Mouse (Mus musculus): ENCODE data around the gene Sertad4. TPM values are rescaled to one million over a fixed set of nuclear protein-coding genes. Genes with fewer than 3 reads are reported as not detected.
A peak's percentile ranks its signal among the peaks of the same experiment; 100 is the strongest.

The Sertad4 gene
- polyA plus RNA-seq, 1 experiment from 2014 or later: 27.8 TPM

- H3K4me2 ChIP-seq: no peak overlapping the region
- peak overlapping the region; percentile 43 for H3K27ac ChIP-seq (replicated peaks)
- H3K4me1 ChIP-seq (replicated peaks): peaks cover 26% of the 10 kb centered on the region
- H3K36me3 ChIP-seq: no peaks in the 10 kb centered on the region
- no peaks in the 10 kb centered on the region for H3K27me3 ChIP-seq
- H3K9me3 ChIP-seq: no peaks in the 10 kb centered on the region
- no peak overlapping the region for H3K9ac ChIP-seq
- ATAC-seq (ENCODE audit: low read depth): no peak
- 74% methylated on average over 16 of the region's 16 CpGs for WGBS
- H3K4me3 ChIP-seq: no peak overlapping the region
Observed at GRCm38 (mm10) chr1:192798212-192799164, 57.1 kb downstream of the Sertad4 start.

GRCm38 (mm10) chr1:192797011-192797274, 58.6 kb downstream of the Sertad4 start:
- H3K27ac ChIP-seq (replicated peaks): peak overlapping the region; percentile 64

GRCm38 (mm10) chr1:192796201-192797010, 59.1 kb downstream of the Sertad4 start:
- Histone ChIP-seq H3K4me2 (peak overlapping the region; percentile 26; the same call in 1 of the 2 replicates), H3K27ac (replicated peaks) (peak overlapping the region; percentile 78), H3K36me3 (no peaks in the 10 kb centered on the region), H3K4me3 (no peak overlapping the region), H3K4me1 (replicated peaks) (peaks cover 33% of the 10 kb centered on the region), H3K27me3 (no peaks in the 10 kb centered on the region), H3K9me3 (no peaks in the 10 kb centered on the region), H3K9ac (peak overlapping the region; percentile 45; the same call in 1 of the 2 replicates)
- peak; percentile 42 for ATAC-seq (ENCODE audit: low read depth)
- 10% methylated on average over 10 of the region's 21 CpGs for WGBS

More at GRCm38 (mm10) chr1:192797011-192797274, 58.6 kb downstream of the Sertad4 start:
- no peaks in the 10 kb centered on the region for H3K36me3 ChIP-seq
- no peak overlapping the region for H3K4me3 ChIP-seq
- H3K27me3 ChIP-seq: no peaks in the 10 kb centered on the region
- H3K4me2 ChIP-seq: no peak overlapping the region
- no peaks in the 10 kb centered on the region for H3K9me3 ChIP-seq
- peaks cover 28% of the 10 kb centered on the region for H3K4me1 ChIP-seq (replicated peaks)
- peak; percentile 33; the same call in 1 of the 2 replicates for ATAC-seq (ENCODE audit: low read depth)
- 61% methylated on average over 3 of the region's 3 CpGs for WGBS
- H3K9ac ChIP-seq: 0 out of 2 replicates have a peak overlapping the region, but pooled peaks have one; percentile 45

- peak overlapping the region; percentile 78; the same call in 1 of the 2 replicates for H3K27ac ChIP-seq (replicated peaks)
Observed at GRCm38 (mm10) chr1:192794957-192795745, 60.4 kb downstream of the Sertad4 start.

More at GRCm38 (mm10) chr1:192794957-192795745, 60.4 kb downstream of the Sertad4 start:
- Histone ChIP-seq H3K9me3 (no peaks in the 10 kb centered on the region), H3K4me2 (no peak overlapping the region), H3K9ac (no peak overlapping the region), H3K27me3 (no peaks in the 10 kb centered on the region), H3K36me3 (no peaks in the 10 kb centered on the region), H3K4me1 (replicated peaks) (peaks cover 36% of the 10 kb centered on the region), H3K4me3 (no peak overlapping the region)
- ATAC-seq (ENCODE audit: low read depth): no peak
- WGBS: 56% methylated on average over 9 of the region's 9 CpGs

Other genes starting within 250 kb of the Sertad4 start
- gene Hhat, start 84.5 kb downstream of the Sertad4 start, polyA plus RNA-seq (2015; fragmentation: Nextera tagmentation; extraction: Ambion mirVana): 4.4 and 4.6 TPM in 2 replicates
- 5.6 and 6.5 TPM in 2 replicates for gene Syt14, start 180.0 kb upstream of the Sertad4 start, polyA plus RNA-seq (2015; fragmentation: Nextera tagmentation; extraction: Ambion mirVana)